ENCODE assay signal across 8 mouse cellular contexts in genomic region chr16:94313229-94314030, GRCm38 (mm10). TPM values are rescaled to one million over a fixed set of nuclear protein-coding genes. Genes with fewer than 3 reads are reported as not detected.
DNase-seq lines count a peak whose midpoint lies in the region; ATAC-seq lines count a peak whose summit lies in the region.

TSS of gene Hlcs (minus strand) at chr16:94313571.

- intact Hi-C loops in gastrocnemius, postnatal 14 days (cut with DNase I; ENCODE audit: low total_unique reads): no loop called here
- intact Hi-C loops in left cerebral cortex, postnatal 14 days (cut with DNase I): loop anchor here (1.0 kb wide), 2 partner anchors 44 to 57 kb away; partner anchors contain the start of gene Ttc3

- H3K4me2 ChIP-seq in intestine, embryonic 14.5 days (ENCODE audit: low read length): peak within 1 kb of the TSS; percentile 94

- 1% methylated on average over 64 of the region's 64 CpGs for WGBS in intestine, embryonic 14.5 days

- peak within 1 kb of the TSS; percentile 98 for H3K27ac ChIP-seq in intestine, embryonic 14.5 days (ENCODE audit: low read depth)

- H3K4me1 ChIP-seq in intestine, embryonic 14.5 days (replicated peaks; ENCODE audit: control insufficient read depth, insufficient read depth, low read length): peaks cover 9% of the 10 kb centered on the region; the same call in 1 of the 2 replicates

- H3K36me3 ChIP-seq in intestine, embryonic 14.5 days (ENCODE audit: control insufficient read depth, insufficient read depth, low read length): no peaks in the 10 kb centered on the region

- H3K27me3 ChIP-seq in intestine, embryonic 14.5 days (replicated peaks; ENCODE audit: control insufficient read depth, insufficient read depth, low read length): no peaks in the 10 kb centered on the region

- peak; percentile 94 for ATAC-seq in intestine, embryonic 14.5 days (replicated peaks; ENCODE audit: low FRiP score, low TSS enrichment, low read depth)

- H3K4me3 ChIP-seq in intestine, embryonic 14.5 days (ENCODE audit: low read depth, low read length): peak within 1 kb of the TSS; percentile 68

- peak; percentile 98 for DNase-seq in adipocyte (ENCODE audit: low spot score)
- DNase-seq in embryo, embryonic 10 days (ENCODE audit: low spot score): peak; percentile 98
- DNase-seq in gastrocnemius, postnatal 14 days: peak; percentile 99
- peak; percentile 98 for DNase-seq in intestine, embryonic 14.5 days (ENCODE audit: low spot score)
- DNase-seq in left cerebral cortex, postnatal 14 days (ENCODE audit: low spot score in 2 of 2): peak; percentile 98
- DNase-seq in mesoderm, embryonic 11.5 days (ENCODE audit: low read depth, low spot score): peak; percentile 98
- DNase-seq in right cerebral cortex, postnatal 36 days (ENCODE audit: low spot score in 2 of 2): peak; percentile 92 to 95
- DNase-seq in yolk sac, embryonic 10.5 days (ENCODE audit: low spot score): peak; percentile 95

- H3K9ac ChIP-seq in intestine, embryonic 14.5 days (ENCODE audit: low read length): peak within 1 kb of the TSS; percentile 83

- H3K9me3 ChIP-seq in intestine, embryonic 14.5 days (ENCODE audit: control insufficient read depth, low read length): no peaks in the 10 kb centered on the region

RNA-seq across cellular contexts. Expression of gene Hlcs, which starts in this region (rescaled TPM):
- total RNA-seq in gastrocnemius, postnatal 14 days (2021): 1 to 10 TPM; 5.8 to 6.6 TPM
- polyA plus RNA-seq in intestine, embryonic 14.5 days (2014; fragmentation: Nextera tagmentation; extraction: Ambion mirVana): 8.9 and 10.1 TPM in 2 replicates
- total RNA-seq in left cerebral cortex, postnatal 14 days (2021): 10 to 100 TPM; 14.0 to 15.8 TPM

Comparison
In these comparisons a context has a peak if more than half of its experiments do, and no peak if none do; other contexts are left out.
1. Peak in every context shown above with its lines: DNase-seq, ATAC-seq, H3K4me3 ChIP-seq and H3K27ac ChIP-seq.